Mouse (Mus musculus): ENCODE measurements around the gene Anxa11. TPM values are rescaled to one million over a fixed set of nuclear protein-coding genes. Genes with fewer than 3 reads are reported as not detected.

Gene Anxa11
- polyA plus RNA-seq, 1 experiment from 2014 or later = 68.3 TPM

DNA sequence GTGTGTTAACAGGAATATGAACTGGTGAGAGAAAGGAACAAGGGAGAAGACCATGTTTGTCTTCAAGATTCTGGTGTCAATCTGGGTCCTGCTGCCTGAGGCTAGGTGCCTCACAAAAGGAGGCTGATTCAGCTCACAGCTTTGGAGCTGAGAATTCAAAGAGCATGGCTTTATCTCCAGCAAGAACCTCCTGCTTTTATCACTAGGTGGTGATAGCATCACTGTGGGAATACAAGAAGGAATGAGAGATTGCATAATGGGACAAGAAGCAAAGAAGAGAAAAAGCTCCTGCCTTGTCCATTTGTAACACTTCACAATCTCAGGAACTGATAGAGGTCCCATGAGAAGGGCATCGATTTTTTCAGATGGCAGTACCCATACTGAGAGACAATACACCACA is 10.6 kb upstream of the Anxa11 start:
- H3K27me3 ChIP-seq (replicated peaks; ENCODE audit: control insufficient read depth, insufficient read depth, low read length) = no peaks in the 10 kb centered on the region
- H3K4me3 ChIP-seq (ENCODE audit: low read depth, low read length) = no peak overlapping the region
- no peaks in the 10 kb centered on the region for H3K9me3 ChIP-seq (ENCODE audit: control insufficient read depth, low read length)
- 73% methylated on average over 1 of the region's 1 CpGs for WGBS
- H3K27ac ChIP-seq (ENCODE audit: low read depth) = no peak overlapping the region
- H3K36me3 ChIP-seq (ENCODE audit: control insufficient read depth, insufficient read depth, low read length) = no peaks in the 10 kb centered on the region
- DNase-seq (ENCODE audit: low spot score) = no peak
- ATAC-seq (replicated peaks; ENCODE audit: low FRiP score, low TSS enrichment, low read depth) = no peak
- no peak overlapping the region for H3K4me2 ChIP-seq (ENCODE audit: low read length)
- 0 out of 2 replicates have a peak, but pooled peaks cover 4% of the 10 kb centered on the region for H3K4me1 ChIP-seq (replicated peaks; ENCODE audit: control insufficient read depth, insufficient read depth, low read length)
- no peak overlapping the region for H3K9ac ChIP-seq (ENCODE audit: low read length)

DNA sequence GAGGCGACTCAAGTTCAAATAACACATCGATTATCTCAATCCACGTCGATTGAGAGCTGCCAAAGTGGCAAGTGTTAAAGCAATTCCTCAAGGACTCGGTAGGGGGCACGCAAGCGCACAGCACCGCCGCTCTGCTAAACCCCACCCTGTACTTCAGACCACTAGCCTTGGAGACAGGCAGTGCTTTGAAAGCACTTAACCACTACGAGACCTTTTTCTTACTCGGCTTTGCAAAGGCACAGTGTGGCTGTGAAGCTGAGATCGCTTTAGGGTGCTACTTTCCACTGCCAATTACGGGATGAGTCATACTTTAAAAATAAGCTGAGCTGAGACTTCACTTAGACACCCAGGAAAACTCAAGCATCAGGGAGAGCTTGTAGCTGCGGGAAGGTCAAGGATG is 9.7 kb upstream of the Anxa11 start:
- Histone ChIP-seq H3K9me3 (ENCODE audit: control insufficient read depth, low read length) (no peaks in the 10 kb centered on the region), H3K4me2 (ENCODE audit: low read length) (0 out of 2 replicates have a peak overlapping the region, but pooled peaks have one; percentile 11), H3K27me3 (replicated peaks; ENCODE audit: control insufficient read depth, insufficient read depth, low read length) (no peaks in the 10 kb centered on the region), H3K4me3 (ENCODE audit: low read depth, low read length) (no peak overlapping the region), H3K4me1 (replicated peaks; ENCODE audit: control insufficient read depth, insufficient read depth, low read length) (0 out of 2 replicates have a peak, but pooled peaks cover 4% of the 10 kb centered on the region), H3K36me3 (ENCODE audit: control insufficient read depth, insufficient read depth, low read length) (no peaks in the 10 kb centered on the region), H3K9ac (ENCODE audit: low read length) (no peak overlapping the region), H3K27ac (ENCODE audit: low read depth) (no peak overlapping the region)
- DNase-seq (ENCODE audit: low spot score) = peak; percentile 81
- peak; percentile 69; the same call in 1 of the 2 replicates for ATAC-seq (replicated peaks; ENCODE audit: low FRiP score, low TSS enrichment, low read depth)
- WGBS = 11% methylated on average over 14 of the region's 14 CpGs

DNA sequence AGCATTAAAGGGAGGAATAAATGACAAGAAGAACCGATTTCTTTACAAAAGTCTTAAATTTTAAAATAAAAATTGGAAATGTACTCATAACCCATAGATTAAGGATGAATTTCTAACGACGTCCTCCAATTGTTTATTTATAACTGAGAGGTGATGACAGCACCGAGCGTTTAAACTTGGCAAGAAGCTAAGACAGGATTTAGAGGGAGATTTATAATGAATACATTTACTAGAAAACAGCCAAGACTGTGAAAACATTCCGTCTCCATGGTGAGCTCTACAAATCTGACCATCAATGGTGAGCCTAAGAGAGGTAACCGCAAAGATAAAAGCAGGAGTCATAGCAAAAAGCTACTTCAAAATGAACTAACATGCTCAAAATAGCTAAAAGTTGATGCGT is 3.5 kb upstream of the Anxa11 start:
- Histone ChIP-seq H3K27ac (ENCODE audit: low read depth) (no peak overlapping the region), H3K4me3 (ENCODE audit: low read depth, low read length) (no peak overlapping the region), H3K4me2 (ENCODE audit: low read length) (no peak overlapping the region), H3K27me3 (replicated peaks; ENCODE audit: control insufficient read depth, insufficient read depth, low read length) (peaks cover 7% of the 10 kb centered on the region; the same call in 1 of the 2 replicates), H3K9ac (ENCODE audit: low read length) (no peak overlapping the region), H3K4me1 (replicated peaks; ENCODE audit: control insufficient read depth, insufficient read depth, low read length) (0 out of 2 replicates have a peak, but pooled peaks cover 9% of the 10 kb centered on the region), H3K9me3 (ENCODE audit: control insufficient read depth, low read length) (no peaks in the 10 kb centered on the region), H3K36me3 (ENCODE audit: control insufficient read depth, insufficient read depth, low read length) (no peaks in the 10 kb centered on the region)
- no peak for ATAC-seq (replicated peaks; ENCODE audit: low FRiP score, low TSS enrichment, low read depth)
- no peak for DNase-seq (ENCODE audit: low spot score)
- WGBS = 62% methylated on average over 8 of the region's 8 CpGs

DNA sequence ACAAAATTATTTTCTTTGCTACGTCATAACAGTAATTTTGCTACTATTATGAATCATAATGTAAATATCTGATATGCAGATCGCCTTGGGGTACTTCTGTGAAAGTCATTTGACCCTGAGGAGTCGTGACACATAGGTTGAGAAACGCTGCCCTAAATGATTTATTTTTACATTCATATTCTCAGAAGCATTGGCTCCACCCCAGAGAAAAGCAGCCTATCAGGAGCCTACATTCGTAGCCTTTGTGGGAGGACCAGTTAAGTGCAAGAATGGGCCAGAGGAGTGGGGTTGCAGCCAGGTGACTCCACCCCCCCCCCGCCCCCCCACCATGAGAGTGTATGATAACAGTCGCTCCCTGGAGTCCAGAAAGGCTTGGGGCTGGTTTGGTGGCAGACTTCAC is 2.2 kb upstream of the Anxa11 start:
- no peak for ATAC-seq (replicated peaks; ENCODE audit: low FRiP score, low TSS enrichment, low read depth)
- 66% methylated on average over 7 of the region's 7 CpGs for WGBS
- H3K4me2 ChIP-seq (ENCODE audit: low read length) = no peak overlapping the region
- no peaks in the 10 kb centered on the region for H3K9me3 ChIP-seq (ENCODE audit: control insufficient read depth, low read length)
- 0 out of 2 replicates have a peak, but pooled peaks cover 9% of the 10 kb centered on the region for H3K4me1 ChIP-seq (replicated peaks; ENCODE audit: control insufficient read depth, insufficient read depth, low read length)
- DNase-seq (ENCODE audit: low spot score) = no peak
- H3K36me3 ChIP-seq (ENCODE audit: control insufficient read depth, insufficient read depth, low read length) = no peaks in the 10 kb centered on the region
- H3K27ac ChIP-seq (ENCODE audit: low read depth) = no peak overlapping the region
- peaks cover 10% of the 10 kb centered on the region; the same call in 1 of the 2 replicates for H3K27me3 ChIP-seq (replicated peaks; ENCODE audit: control insufficient read depth, insufficient read depth, low read length)
- no peak overlapping the region for H3K4me3 ChIP-seq (ENCODE audit: low read depth, low read length)
- H3K9ac ChIP-seq (ENCODE audit: low read length) = no peak overlapping the region

DNA sequence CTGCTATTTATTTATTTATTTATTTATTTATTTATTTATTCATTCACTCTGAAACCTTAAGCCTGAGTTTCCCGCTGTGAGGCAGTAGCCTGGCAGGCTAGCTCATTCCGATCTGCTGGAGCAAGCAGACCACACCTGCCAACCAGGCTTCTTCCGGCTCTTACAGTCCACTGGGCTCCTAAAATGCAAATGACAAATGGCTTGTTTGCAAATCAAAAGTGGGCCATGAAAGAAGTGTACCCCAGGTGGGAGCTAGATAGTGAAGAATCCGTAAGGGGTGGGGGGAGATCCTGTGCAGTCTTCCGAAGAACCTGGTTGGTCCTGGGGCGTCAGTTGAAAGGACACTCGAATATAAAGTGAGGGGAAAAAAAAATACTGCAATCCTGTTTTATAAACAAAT is 995 bp upstream of the Anxa11 start:
- 18% methylated on average over 7 of the region's 7 CpGs for WGBS
- no peaks in the 10 kb centered on the region for H3K9me3 ChIP-seq (ENCODE audit: control insufficient read depth, low read length)
- H3K4me2 ChIP-seq (ENCODE audit: low read length) = no peak overlapping the region
- ATAC-seq (replicated peaks; ENCODE audit: low FRiP score, low TSS enrichment, low read depth) (no peak), DNase-seq (ENCODE audit: low spot score) (no peak)
- H3K9ac ChIP-seq (ENCODE audit: low read length) = no peak overlapping the region
- peaks cover 10% of the 10 kb centered on the region; the same call in 1 of the 2 replicates for H3K27me3 ChIP-seq (replicated peaks; ENCODE audit: control insufficient read depth, insufficient read depth, low read length)
- no peak overlapping the region for H3K27ac ChIP-seq (ENCODE audit: low read depth)
- H3K4me1 ChIP-seq (replicated peaks; ENCODE audit: control insufficient read depth, insufficient read depth, low read length) = 0 out of 2 replicates have a peak, but pooled peaks cover 9% of the 10 kb centered on the region
- no peak overlapping the region for H3K4me3 ChIP-seq (ENCODE audit: low read depth, low read length)
- H3K36me3 ChIP-seq (ENCODE audit: control insufficient read depth, insufficient read depth, low read length) = no peaks in the 10 kb centered on the region

DNA sequence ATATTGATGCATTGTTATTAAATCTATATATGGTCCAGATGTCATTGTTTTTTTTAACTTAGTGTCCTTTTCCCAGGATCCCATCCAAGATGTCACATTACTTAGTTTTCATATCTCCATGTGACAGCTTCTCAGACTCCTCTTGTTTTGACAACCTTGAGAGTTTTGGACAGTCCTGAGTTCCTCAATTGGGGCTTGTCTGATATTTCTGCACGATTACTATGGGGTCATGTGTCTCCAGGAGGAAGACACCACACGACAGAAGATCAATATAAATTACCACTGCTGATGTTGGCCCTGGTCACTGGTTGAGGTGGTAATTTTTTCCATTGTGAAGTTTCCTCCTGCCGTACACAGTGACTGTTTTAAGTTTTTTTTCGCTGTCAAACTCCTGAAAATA is 377 bp upstream of the Anxa11 start:
- Histone ChIP-seq H3K9ac (ENCODE audit: low read length) (no peak overlapping the region), H3K27me3 (replicated peaks; ENCODE audit: control insufficient read depth, insufficient read depth, low read length) (peaks cover 10% of the 10 kb centered on the region; the same call in 1 of the 2 replicates), H3K4me1 (replicated peaks; ENCODE audit: control insufficient read depth, insufficient read depth, low read length) (0 out of 2 replicates have a peak, but pooled peaks cover 9% of the 10 kb centered on the region), H3K4me2 (ENCODE audit: low read length) (peak overlapping the region; percentile 95), H3K36me3 (ENCODE audit: control insufficient read depth, insufficient read depth, low read length) (no peaks in the 10 kb centered on the region), H3K27ac (ENCODE audit: low read depth) (no peak overlapping the region), H3K4me3 (ENCODE audit: low read depth, low read length) (peak overlapping the region; percentile 64), H3K9me3 (ENCODE audit: control insufficient read depth, low read length) (no peaks in the 10 kb centered on the region)
- DNase-seq (ENCODE audit: low spot score) (no peak), ATAC-seq (replicated peaks; ENCODE audit: low FRiP score, low TSS enrichment, low read depth) (peak; percentile 30; the same call in 1 of the 2 replicates)
- 1% methylated on average over 4 of the region's 4 CpGs for WGBS

DNA sequence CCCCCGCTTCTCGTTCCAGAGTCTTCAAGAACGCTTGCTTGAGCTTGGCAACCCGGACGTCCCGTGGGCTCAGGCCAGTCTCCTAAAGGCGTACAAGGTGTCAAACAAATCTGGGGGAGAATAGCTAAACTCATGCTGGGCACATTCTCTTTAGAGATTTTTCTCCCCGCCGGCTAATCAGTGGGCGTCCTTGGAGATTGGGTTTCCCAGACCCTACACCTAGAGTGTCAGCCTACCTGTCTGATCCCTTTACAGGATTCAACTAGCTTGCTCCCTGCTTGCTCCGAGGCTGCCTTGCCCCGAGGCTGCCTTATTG is 690 bp downstream of the Anxa11 start:
- Histone ChIP-seq H3K36me3 (ENCODE audit: control insufficient read depth, insufficient read depth, low read length) (no peaks in the 10 kb centered on the region), H3K9ac (ENCODE audit: low read length) (peak overlapping the region; percentile 66), H3K4me2 (ENCODE audit: low read length) (peak overlapping the region; percentile 95), H3K27me3 (replicated peaks; ENCODE audit: control insufficient read depth, insufficient read depth, low read length) (peaks cover 10% of the 10 kb centered on the region; the same call in 1 of the 2 replicates), H3K4me1 (replicated peaks; ENCODE audit: control insufficient read depth, insufficient read depth, low read length) (0 out of 2 replicates have a peak, but pooled peaks cover 9% of the 10 kb centered on the region), H3K9me3 (ENCODE audit: control insufficient read depth, low read length) (no peaks in the 10 kb centered on the region), H3K27ac (ENCODE audit: low read depth) (peak overlapping the region; percentile 52; the same call in 1 of the 2 replicates), H3K4me3 (ENCODE audit: low read depth, low read length) (peak overlapping the region; percentile 64)
- 3% methylated on average over 12 of the region's 12 CpGs for WGBS
- ATAC-seq (replicated peaks; ENCODE audit: low FRiP score, low TSS enrichment, low read depth) (no peak), DNase-seq (ENCODE audit: low spot score) (no peak)

DNA sequence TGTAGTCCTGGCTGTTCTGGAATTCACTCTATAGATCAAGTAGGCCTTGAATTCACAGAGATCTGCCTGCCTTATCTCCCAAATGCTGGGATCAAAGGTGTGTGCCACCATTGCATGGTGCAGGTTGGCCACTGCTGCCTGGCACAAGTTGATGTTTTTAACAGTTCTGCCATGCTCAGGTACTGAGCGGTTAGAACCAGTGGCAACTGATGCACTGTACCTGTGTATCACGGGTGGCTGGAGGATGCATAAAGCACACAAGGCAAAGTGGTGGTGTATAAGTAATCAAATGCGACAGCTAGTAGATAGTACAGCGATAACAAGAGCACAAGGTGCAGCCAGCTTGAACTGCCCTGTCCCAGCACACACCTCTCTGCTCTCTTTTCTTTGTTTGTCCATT is 2.4 kb downstream of the Anxa11 start:
- H3K4me2 ChIP-seq (ENCODE audit: low read length) = no peak overlapping the region
- no peak overlapping the region for H3K9ac ChIP-seq (ENCODE audit: low read length)
- no peak for ATAC-seq (replicated peaks; ENCODE audit: low FRiP score, low TSS enrichment, low read depth)
- H3K27ac ChIP-seq (ENCODE audit: low read depth) = no peak overlapping the region
- DNase-seq (ENCODE audit: low spot score) = no peak
- no peaks in the 10 kb centered on the region for H3K9me3 ChIP-seq (ENCODE audit: control insufficient read depth, low read length)
- 82% methylated on average over 4 of the region's 4 CpGs for WGBS
- H3K4me1 ChIP-seq (replicated peaks; ENCODE audit: control insufficient read depth, insufficient read depth, low read length) = 0 out of 2 replicates have a peak, but pooled peaks cover 9% of the 10 kb centered on the region
- peaks cover 10% of the 10 kb centered on the region; the same call in 1 of the 2 replicates for H3K27me3 ChIP-seq (replicated peaks; ENCODE audit: control insufficient read depth, insufficient read depth, low read length)
- no peaks in the 10 kb centered on the region for H3K36me3 ChIP-seq (ENCODE audit: control insufficient read depth, insufficient read depth, low read length)
- H3K4me3 ChIP-seq (ENCODE audit: low read depth, low read length) = no peak overlapping the region

DNA sequence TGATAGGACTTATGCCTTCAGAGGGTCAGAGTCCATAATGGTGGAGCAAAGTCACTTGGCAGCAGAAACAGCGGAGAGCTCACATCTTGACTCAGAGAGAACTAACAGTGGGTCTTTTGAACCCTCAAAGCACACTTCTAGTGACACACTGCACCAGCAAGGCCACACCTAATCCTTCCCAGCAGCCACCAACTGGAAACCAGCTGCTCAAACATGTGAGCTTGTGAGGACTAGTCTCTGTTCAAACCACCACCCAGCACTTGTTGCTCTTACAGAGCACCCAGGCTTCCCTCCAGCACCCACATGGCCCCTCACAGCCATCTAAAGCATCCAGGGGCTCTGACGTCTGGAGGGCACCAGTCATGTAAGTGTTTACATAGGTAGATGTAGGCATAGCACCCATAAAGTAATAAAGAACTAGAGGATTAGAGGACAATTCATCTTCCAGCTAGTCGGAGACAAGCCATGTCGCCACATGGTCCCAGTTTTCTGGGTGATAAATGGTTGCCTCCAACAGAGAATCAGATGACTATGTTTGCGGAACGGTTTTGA is 4.0 kb downstream of the Anxa11 start:
- peaks cover 10% of the 10 kb centered on the region; the same call in 1 of the 2 replicates for H3K27me3 ChIP-seq (replicated peaks; ENCODE audit: control insufficient read depth, insufficient read depth, low read length)
- ATAC-seq (replicated peaks; ENCODE audit: low FRiP score, low TSS enrichment, low read depth) (no peak; the same call in 1 of the 2 replicates), DNase-seq (ENCODE audit: low spot score) (peak; percentile 55)
- H3K4me1 ChIP-seq (replicated peaks; ENCODE audit: control insufficient read depth, insufficient read depth, low read length) = 0 out of 2 replicates have a peak, but pooled peaks cover 9% of the 10 kb centered on the region
- no peaks in the 10 kb centered on the region for H3K9me3 ChIP-seq (ENCODE audit: control insufficient read depth, low read length)
- H3K4me2 ChIP-seq (ENCODE audit: low read length) = no peak overlapping the region
- no peaks in the 10 kb centered on the region for H3K36me3 ChIP-seq (ENCODE audit: control insufficient read depth, insufficient read depth, low read length)
- WGBS = 57% methylated on average over 6 of the region's 6 CpGs
- H3K4me3 ChIP-seq (ENCODE audit: low read depth, low read length) = no peak overlapping the region
- no peak overlapping the region for H3K9ac ChIP-seq (ENCODE audit: low read length)
- H3K27ac ChIP-seq (ENCODE audit: low read depth) = no peak overlapping the region

All from intestine, embryonic 14.5 days (tissue).